Mouse (Mus musculus): ENCODE data around the gene Prok2.

Gene Prok2

GRCm38 (mm10) chr6:99725971-99726561 lies at the start of gene Prok2:
Gene Prok2, minus strand, starts transcription at chr6:99726392.
- peak; percentile 51; the same call in 1 of the 2 replicates for ATAC-seq (ENCODE audit: low TSS enrichment)

- no peak for ATAC-seq (ENCODE audit: low TSS enrichment)
These were observed 48.5 kb upstream of the Prok2 start for GRCm38 (mm10) chr6:99774680-99775079.

- ATAC-seq (ENCODE audit: low TSS enrichment): no peak
These were observed 42.3 kb upstream of the Prok2 start for GRCm38 (mm10) chr6:99768495-99768894.

GRCm38 (mm10) chr6:99764916-99765315 lies 38.7 kb upstream of the Prok2 start:
- ATAC-seq (ENCODE audit: low TSS enrichment): no peak

GRCm38 (mm10) chr6:99762069-99762985 lies 36.1 kb upstream of the Prok2 start:
- ATAC-seq (ENCODE audit: low TSS enrichment): no peak

- no peak for ATAC-seq (ENCODE audit: low TSS enrichment)
These were observed 29.9 kb upstream of the Prok2 start for GRCm38 (mm10) chr6:99756105-99756504.

- ATAC-seq (ENCODE audit: low TSS enrichment): no peak
These were observed 25.1 kb upstream of the Prok2 start for GRCm38 (mm10) chr6:99751308-99751707.

GRCm38 (mm10) chr6:99746275-99746674 lies 20.1 kb upstream of the Prok2 start:
- ATAC-seq (ENCODE audit: low TSS enrichment): no peak

- ATAC-seq (ENCODE audit: low TSS enrichment): no peak
These were observed 16.7 kb upstream of the Prok2 start for GRCm38 (mm10) chr6:99742866-99743265.

GRCm38 (mm10) chr6:99734666-99735065 lies 8.5 kb upstream of the Prok2 start:
- ATAC-seq (ENCODE audit: low TSS enrichment): no peak

GRCm38 (mm10) chr6:99732673-99733072 lies 6.5 kb upstream of the Prok2 start:
- no peak for ATAC-seq (ENCODE audit: low TSS enrichment)

- ATAC-seq (ENCODE audit: low TSS enrichment): no peak
These were observed 5.7 kb upstream of the Prok2 start for GRCm38 (mm10) chr6:99731926-99732325.

- ATAC-seq (ENCODE audit: low TSS enrichment): no peak
These were observed 3.7 kb upstream of the Prok2 start for GRCm38 (mm10) chr6:99729853-99730252.

- no peak for ATAC-seq (ENCODE audit: low TSS enrichment)
These were observed 548 bp upstream of the Prok2 start for GRCm38 (mm10) chr6:99726576-99727303.

GRCm38 (mm10) chr6:99722390-99722789 lies 3.8 kb downstream of the Prok2 start:
- peak; percentile 66; the same call in 1 of the 2 replicates for ATAC-seq (ENCODE audit: low TSS enrichment)

GRCm38 (mm10) chr6:99721032-99721431 lies 5.2 kb downstream of the Prok2 start:
- ATAC-seq (ENCODE audit: low TSS enrichment): no peak

- ATAC-seq (ENCODE audit: low TSS enrichment): no peak
These were observed 10.3 kb downstream of the Prok2 start for GRCm38 (mm10) chr6:99715913-99716312.

- ATAC-seq (ENCODE audit: low TSS enrichment): no peak
These were observed 11.0 kb downstream of the Prok2 start for GRCm38 (mm10) chr6:99715191-99715590.

- no peak for ATAC-seq (ENCODE audit: low TSS enrichment)
These were observed 12.9 kb downstream of the Prok2 start for GRCm38 (mm10) chr6:99713256-99713655.

- no peak for ATAC-seq (ENCODE audit: low TSS enrichment)
These were observed 14.6 kb downstream of the Prok2 start for GRCm38 (mm10) chr6:99711576-99712101.

GRCm38 (mm10) chr6:99700484-99700883 lies 25.7 kb downstream of the Prok2 start:
- no peak for ATAC-seq (ENCODE audit: low TSS enrichment)
